Mouse (Mus musculus) megakaryocyte-erythroid progenitor cell, adult 5-6 weeks (primary cell): Measurements from ENCODE around the gene Zfyve21. TPM values are rescaled to one million over a fixed set of nuclear protein-coding genes. Genes with fewer than 3 reads are reported as not detected.

Experiments
- ATAC-seq: replicated peaks from 2 replicates; pipeline ENCODE4 v1.8.0; 2016; ENCODE audit warnings: mild to moderate bottlenecking, inconsistent platforms; ENCODE audit not compliant: severe bottlenecking, poor library complexity, low FRiP score, low TSS enrichment
- total RNA-seq, 2 experiments: library from RNA; stranded (forward) in 1 of 2; stranded (reverse) in 1 of 2; fragments of 200-1000, 215-1000 nt in 1 of 2; fragments of >200 nt in 1 of 2; fragmentation: Nextera tagmentation in 1 of 2; gene quantifications; 2 replicates each; pipeline ENCODE4 v1.2.3; 2014 to 2017

Zfyve21 gene
- total RNA-seq (2014; fragmentation: Nextera tagmentation), result 7.3 and 20.4 TPM in 2 replicates
- 5.4 and 9.6 TPM in 2 replicates for total RNA-seq (2017)

GRCm38 (mm10) chr12:111813766-111814617 lies at the start of gene Zfyve21, which contains the start of gene Xrcc3:
Gene Zfyve21 (plus strand): TSS chr12:111814170.
Gene Xrcc3 (minus strand): TSS chr12:111813873.
- peak; percentile 85 for ATAC-seq

DNA sequence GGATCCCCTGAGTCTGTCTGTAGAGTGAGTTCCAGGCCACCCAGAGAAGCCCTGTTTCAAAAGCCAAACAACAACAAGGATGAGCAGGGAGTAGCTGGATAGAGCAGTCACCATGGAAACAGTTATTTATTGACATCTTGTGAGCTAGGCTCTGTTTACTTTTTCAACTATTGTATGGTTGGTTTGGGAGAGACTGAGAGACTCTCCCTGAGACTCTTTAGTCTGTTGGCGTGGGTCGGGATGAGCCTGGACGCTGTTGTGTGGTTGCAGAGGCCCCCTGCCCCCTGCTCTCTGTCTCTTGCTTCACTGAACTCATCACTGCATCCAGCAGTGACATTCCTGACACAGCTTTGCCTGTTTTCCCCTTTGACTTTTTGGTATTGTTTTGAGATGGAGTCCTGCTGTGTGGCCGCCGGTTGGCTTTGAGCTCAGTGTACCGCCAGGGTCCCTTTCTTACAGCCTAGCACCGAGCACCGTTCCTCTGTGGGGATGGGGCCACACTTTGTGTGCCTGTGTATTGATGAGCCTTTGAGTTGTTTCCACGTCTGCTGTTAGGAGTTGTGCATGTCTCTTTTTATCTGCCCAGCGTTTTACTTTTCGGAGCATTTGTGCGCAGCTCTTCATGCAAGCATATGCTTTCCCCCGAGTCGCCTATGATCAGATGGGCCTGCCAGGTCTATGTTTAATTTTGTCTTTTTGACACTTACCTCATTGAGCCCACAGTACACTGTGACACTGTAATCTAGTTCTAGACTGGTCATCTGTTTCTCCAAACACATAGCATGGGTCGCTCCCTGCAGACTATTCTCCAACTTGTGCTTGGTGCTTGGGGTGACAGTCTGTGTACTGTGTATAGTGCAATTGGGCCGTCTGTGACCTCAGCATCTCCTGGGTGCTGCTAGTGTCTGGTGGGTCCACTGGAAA lies 47.4 kb upstream of the Zfyve21 start:
- no peak for ATAC-seq

DNA sequence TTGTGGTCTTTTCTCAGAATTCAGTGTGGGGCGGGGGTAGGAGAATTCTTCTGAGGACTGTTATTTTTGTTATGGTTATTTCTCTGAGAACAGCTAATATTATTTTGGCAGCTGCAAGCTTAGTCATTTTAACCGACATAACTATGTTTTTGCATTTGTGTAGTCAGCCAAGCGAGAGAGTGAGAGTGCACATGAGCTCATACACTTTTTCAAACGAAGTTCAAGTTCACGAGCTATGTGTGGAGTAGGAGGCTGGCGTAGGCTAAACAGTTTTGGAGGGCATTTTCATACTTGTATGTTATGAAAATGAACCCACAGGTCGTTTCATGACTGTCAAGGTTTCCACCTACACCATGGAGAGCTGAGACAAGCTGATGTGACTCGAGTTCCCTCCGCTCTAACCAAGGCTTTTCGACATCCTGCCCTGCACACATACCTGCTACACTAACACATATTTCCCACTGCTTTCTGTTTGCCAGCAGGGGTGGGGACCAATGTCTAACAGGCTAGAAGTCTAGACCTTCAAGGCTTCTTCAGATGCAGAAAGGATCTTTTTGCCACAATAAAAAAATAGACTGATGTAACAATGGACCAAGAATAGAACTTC lies 45.5 kb upstream of the Zfyve21 start:
- ATAC-seq, result no peak

- peak; percentile 95 for ATAC-seq
Observed at GRCm38 (mm10) chr12:111769306-111769705, 44.7 kb upstream of the Zfyve21 start.

GRCm38 (mm10) chr12:111769816-111770577 lies 44.0 kb upstream of the Zfyve21 start:
- ATAC-seq, result no peak

DNA sequence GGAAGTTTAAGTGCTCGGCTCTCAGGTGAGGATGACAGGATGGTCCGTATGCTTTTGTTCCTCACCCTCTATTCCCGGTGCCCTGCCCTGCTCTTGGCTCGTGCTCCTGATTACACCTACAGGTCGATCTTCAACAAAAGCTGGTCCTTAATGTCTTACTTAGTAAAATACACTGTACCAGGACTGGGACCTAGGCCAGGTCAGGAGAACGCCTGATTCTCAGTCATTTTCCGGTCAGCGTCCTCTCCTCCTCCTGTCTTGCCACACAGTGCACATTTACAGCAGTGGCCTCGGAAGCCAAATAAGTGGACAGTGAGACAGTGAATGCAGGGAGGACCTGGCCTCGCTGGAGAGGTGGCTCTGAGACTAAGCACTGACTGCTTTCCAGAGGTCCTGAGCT lies 43.3 kb upstream of the Zfyve21 start:
- ATAC-seq, result no peak

DNA sequence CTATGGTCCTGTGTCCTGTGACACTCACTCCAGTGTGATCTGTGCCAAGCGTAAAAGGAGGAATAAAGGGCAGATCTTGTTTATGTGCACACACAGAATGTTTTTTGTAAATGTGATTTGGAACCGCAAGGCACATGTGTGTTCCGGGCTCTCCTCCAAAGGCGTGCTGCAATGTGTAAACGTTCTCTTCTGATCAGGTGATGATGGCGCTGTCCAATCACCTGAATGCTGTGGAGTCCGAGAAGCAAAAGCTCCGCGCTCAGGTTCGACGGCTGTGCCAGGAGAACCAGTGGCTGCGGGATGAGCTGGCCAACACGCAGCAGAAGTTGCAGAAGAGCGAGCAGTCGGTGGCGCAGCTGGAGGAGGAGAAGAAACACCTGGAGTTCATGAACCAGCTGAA lies 39.8 kb upstream of the Zfyve21 start:
- ATAC-seq, result no peak

- no peak for ATAC-seq
Observed at GRCm38 (mm10) chr12:111774845-111775244, 39.1 kb upstream of the Zfyve21 start.

DNA sequence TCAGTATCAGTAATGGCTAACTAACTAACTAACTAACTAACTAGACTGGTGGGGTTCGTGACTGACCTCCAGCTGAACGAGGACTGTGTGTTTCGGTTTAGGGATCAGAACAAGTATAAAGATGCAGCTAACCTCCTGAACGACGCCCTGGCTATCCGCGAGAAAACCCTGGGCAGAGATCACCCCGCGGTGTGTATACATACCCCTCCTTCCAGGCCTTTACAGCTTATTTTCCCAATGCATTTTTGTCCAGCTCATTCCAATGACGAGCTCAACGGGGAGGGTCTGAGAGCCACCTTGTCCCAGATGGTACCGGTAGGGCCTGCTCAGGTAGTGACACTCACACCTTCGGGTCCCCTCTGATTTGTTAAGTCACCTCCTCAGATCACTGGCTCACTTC lies 36.1 kb upstream of the Zfyve21 start:
- no peak for ATAC-seq

DNA sequence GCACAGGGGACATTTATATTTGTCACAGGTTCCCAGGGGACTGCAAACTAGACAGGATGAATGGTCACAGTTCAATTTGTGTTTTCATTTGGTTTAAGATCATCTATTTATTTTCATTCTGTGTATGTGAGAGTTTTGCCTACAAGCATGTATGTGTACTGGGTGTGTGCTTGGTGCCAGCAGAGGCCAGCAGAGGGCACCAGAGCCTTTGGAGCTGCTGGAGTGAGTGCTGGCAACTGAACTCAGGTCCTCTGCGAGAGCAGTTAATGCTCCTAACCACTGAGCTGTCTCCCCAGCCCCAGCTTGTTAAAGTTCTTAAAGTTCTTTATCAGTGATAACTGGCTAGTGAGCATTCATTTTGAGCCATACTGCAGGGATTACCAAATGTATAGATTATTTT lies 34.4 kb upstream of the Zfyve21 start:
- 0 out of 2 replicates have a peak, but pooled peaks have one; percentile 54 for ATAC-seq

DNA sequence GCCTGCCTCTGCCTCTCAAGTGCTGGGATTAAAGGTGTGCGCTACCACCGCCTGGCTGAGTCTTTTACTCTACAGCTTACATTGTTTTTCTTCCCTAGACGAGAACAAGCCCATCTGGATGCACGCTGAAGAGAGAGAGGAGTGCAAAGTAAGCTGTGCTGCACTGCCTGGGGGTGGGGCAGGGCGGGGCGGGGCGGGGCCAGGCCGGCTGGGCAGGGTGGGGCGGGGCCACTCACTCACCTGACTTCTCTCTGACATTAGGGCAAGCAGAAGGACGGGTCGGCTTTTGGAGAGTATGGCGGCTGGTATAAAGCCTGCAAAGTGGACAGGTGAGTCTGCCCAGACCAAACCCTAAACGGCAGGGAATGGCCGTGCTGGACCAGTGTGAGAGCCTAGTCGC lies 28.8 kb upstream of the Zfyve21 start:
- ATAC-seq, result no peak

DNA sequence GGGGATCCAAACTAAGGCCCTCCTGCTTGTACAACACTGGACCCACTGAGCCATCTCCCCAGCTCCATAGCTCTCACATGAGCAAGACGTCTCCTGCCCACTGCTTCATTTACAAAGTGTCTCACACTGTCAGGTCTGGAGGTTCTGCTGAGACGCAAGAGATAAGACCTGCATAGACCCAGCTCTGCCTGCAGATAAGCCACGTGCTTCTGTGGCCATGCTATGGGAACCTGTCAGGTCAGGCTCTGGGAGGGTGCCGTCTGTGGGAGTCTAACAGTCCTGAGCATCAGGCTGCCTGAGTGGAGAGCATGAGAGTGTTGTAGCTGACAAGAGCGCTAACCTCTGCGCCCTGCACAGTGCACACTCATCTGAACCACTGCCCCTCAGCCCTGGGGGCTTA lies 27.0 kb upstream of the Zfyve21 start:
- ATAC-seq, result peak; percentile 92

DNA sequence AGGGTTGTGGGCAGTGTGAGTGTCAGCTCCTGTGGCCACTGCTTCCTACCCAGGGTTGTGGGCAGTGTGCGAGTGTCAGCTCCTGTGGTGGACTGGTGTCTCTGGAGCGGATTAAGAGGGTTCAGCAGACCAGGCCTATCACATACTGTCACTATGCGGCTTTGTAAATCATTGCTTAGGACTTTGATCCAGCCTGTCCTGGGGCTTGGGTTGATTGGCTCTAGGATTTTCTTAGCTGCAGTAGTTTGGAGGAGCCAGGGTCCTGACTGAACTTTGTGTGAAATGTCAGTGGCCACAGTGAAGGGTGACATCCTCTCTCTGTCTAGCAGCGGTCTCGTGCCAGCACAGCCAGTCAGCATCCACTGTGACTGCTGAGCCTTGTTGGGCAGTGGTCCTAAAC lies 23.9 kb upstream of the Zfyve21 start:
- no peak for ATAC-seq

DNA sequence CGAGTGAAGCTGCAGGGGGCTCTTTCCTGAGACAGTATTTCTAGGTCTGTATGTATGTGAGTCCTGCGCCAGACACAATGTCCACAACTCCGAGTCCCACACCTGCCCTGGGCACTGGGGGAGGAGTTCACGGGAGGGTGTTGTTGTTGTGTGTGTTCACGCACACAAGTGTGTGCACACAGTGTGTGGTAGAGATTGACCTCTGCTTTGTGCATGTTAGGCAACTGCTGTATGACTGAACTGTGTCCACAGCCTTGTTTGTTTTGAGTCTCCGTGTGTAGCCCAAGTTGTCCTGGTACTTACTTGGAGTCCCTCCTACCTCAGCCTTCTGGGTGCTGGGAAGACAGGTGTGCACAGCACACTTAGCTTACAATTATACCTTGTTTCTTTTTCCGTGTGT lies 23.3 kb upstream of the Zfyve21 start:
- no peak for ATAC-seq

- ATAC-seq, result no peak
Observed at GRCm38 (mm10) chr12:111791474-111792104, 22.4 kb upstream of the Zfyve21 start.

DNA sequence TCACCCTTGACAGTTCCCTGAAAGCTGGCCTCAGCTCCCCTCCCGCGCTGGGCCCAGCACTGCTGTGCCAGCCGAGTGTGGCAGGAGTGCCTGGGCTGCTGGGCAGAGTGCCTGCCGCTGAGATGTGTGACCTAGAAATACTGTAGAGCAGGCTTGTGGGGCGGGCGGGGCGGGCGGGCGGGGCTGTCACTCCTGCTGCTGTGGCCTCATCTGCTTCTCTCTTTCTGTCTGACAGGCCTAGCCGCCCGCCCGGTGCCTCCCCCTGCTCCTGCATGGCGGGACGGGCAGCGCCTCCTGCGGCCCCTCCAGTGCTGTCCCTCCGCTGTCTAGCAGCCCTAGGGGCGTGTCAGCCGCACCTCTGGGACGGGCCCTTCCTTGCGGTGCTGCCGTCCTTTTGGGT lies 19.9 kb upstream of the Zfyve21 start:
- ATAC-seq, result peak; percentile 64

GRCm38 (mm10) chr12:111794526-111795179 lies 19.3 kb upstream of the Zfyve21 start:
- no peak for ATAC-seq

GRCm38 (mm10) chr12:111795180-111795895 lies 18.6 kb upstream of the Zfyve21 start:
- no peak for ATAC-seq
